Mouse (Mus musculus): Measurements from ENCODE around the gene Glmp.
A peak's percentile ranks its signal among the peaks of the same experiment; 100 is the strongest.

GRCm38 (mm10) chr3:88339006-88339405 is 14.2 kb downstream of the Glmp start:
- TF ChIP-seq POLR2AphosphoS2 (IDR thresholded peaks at IDR 0.05; ENCODE audit: insufficient read length, low read depth) (no peak), POLR2A (IDR thresholded peaks at IDR 0.05; ENCODE audit: insufficient read length, low read depth) (no peak), TCF12 (IDR thresholded peaks at IDR 0.05; ENCODE audit: insufficient read depth, poor library complexity, severe bottlenecking) (no peak), REST (IDR thresholded peaks at IDR 0.05; ENCODE audit: insufficient read depth, insufficient read length) (no peak), CEBPB (IDR thresholded peaks at IDR 0.05; ENCODE audit: insufficient read depth, poor library complexity, severe bottlenecking) (no peak), E2F4 (IDR thresholded peaks at IDR 0.05; ENCODE audit: insufficient read depth) (no peak), MYOD1 (IDR thresholded peaks at IDR 0.05; ENCODE audit: control insufficient read depth in 1 of 3, insufficient read length in 2 of 3, low read depth in 2 of 3) (peak in 1 of 3 experiments; percentile 24), SRF (IDR thresholded peaks at IDR 0.05; ENCODE audit: control insufficient read depth, insufficient read length, low read depth) (no peak)

Measured in myocyte (in vitro differentiated cells).